Mouse (Mus musculus) ES-Bruce4 (cell line): Measurements from ENCODE around the gene Fancg.

Experiments used
- CTCF ChIP-seq: IDR thresholded peaks from one replicate; pipeline ENCODE4 v1.8.1; 2011; ENCODE audit warnings: low read depth, low read length
- EP300 ChIP-seq: IDR thresholded peaks from 2 replicates; pipeline ENCODE4 v1.6.1; 2011; ENCODE audit warnings: low read depth, low read length; ENCODE audit not compliant: insufficient read depth
- POLR2A ChIP-seq: IDR thresholded peaks from one replicate; pipeline ENCODE4 v1.8.1; 2011; ENCODE audit warnings: low read length; ENCODE audit not compliant: insufficient read depth

- TF ChIP-seq EP300 (no peak), CTCF (peak; percentile 84), POLR2A (no peak)
These were observed 48.7 kb downstream of the Fancg start for GRCm38 (mm10) chr4:42961592-42961991.
